Mouse (Mus musculus) heart, adult 2 months (tissue): ENCODE results near the gene Slc50a1.

Experiments
- CTCF ChIP-seq: fragments of 200-600 bp; IDR thresholded peaks from 2 replicates; pipeline ENCODE4 v1.8.1; 2022; ENCODE audit warnings: antibody characterized with exemption, mild to moderate bottlenecking, moderate library complexity
- EP300 ChIP-seq: fragments of 200-500 bp; IDR thresholded peaks from 2 replicates; pipeline ENCODE4 v1.6.1; 2011; ENCODE audit warnings: low read depth, low read length, control low read depth; ENCODE audit not compliant: insufficient read depth
- POLR2A ChIP-seq: fragments of 200-500 bp; IDR thresholded peaks from 2 replicates; pipeline ENCODE4 v1.6.1; 2011; ENCODE audit warnings: mild to moderate bottlenecking, low read depth, low read length, control low read depth; ENCODE audit not compliant: insufficient read depth

- no peak for TF ChIP-seq CTCF
- no peak for TF ChIP-seq POLR2A
- TF ChIP-seq EP300, result no peak
These were observed 44.4 kb upstream of the Slc50a1 start for GRCm38 (mm10) chr3:89314791-89315190.
